Mouse (Mus musculus) spleen, adult 2 months (tissue): ENCODE measurements around the gene Adgrg6.

ENCODE experiments used
- CTCF ChIP-seq: fragments of 200-500 bp; IDR thresholded peaks from 2 replicates; pipeline ENCODE4 v1.5.1; 2011; ENCODE audit warnings: mild to moderate bottlenecking, inconsistent platforms; ENCODE audit not compliant: insufficient read depth, insufficient read length, insufficient replicate concordance; ENCODE audit errors: extremely low read depth
- POLR2A ChIP-seq: fragments of 200-500 bp; IDR thresholded peaks from 2 replicates; pipeline ENCODE4 v1.6.1; 2011; ENCODE audit warnings: low read depth, low read length, inconsistent platforms

- no peak for TF ChIP-seq CTCF
- TF ChIP-seq POLR2A: no peak
These were observed 104.4 kb downstream of the Adgrg6 start for GRCm38 (mm10) chr10:14440860-14441579.
